Mouse (Mus musculus): ENCODE measurements at regions not wholly inside any gene's neighbourhood (a gene's known extent, or its start where the extent isn't known, plus 50 kb on each side); places are given as distances from the start of the nearest gene placed in this dataset.

GRCm38 (mm10) chr13:43965256-43965905 lies 180.8 kb downstream of the Cd83 start:
- H3K36me3 ChIP-seq (ENCODE audit: control insufficient read depth, insufficient read depth, low read length), result no peaks in the 10 kb centered on the region
- TF ChIP-seq POLR2A (IDR thresholded peaks at IDR 0.05; ENCODE audit: low read depth, low read length), result no peak
- TF ChIP-seq CTCF (IDR thresholded peaks at IDR 0.05; ENCODE audit: extremely low read depth, insufficient read length, insufficient replicate concordance, low read depth, low read length), result no peak
- H3K4me1 ChIP-seq (ENCODE audit: control insufficient read depth, insufficient read depth, insufficient read length, low read length), result peaks cover 10% of the 10 kb centered on the region; the same call in 1 of the 2 replicates
- H3K4me3 ChIP-seq (ENCODE audit: low read depth, low read length), result no peak overlapping the region
- no peaks in the 10 kb centered on the region for H3K27me3 ChIP-seq (ENCODE audit: control insufficient read depth, insufficient read depth, low read length)
- 51% methylated on average over 4 of the region's 4 CpGs for WGBS
- no peak overlapping the region for H3K27ac ChIP-seq (ENCODE audit: insufficient read depth, low read depth, low read length)

- TF ChIP-seq CTCF (IDR thresholded peaks at IDR 0.05; ENCODE audit: extremely low read depth, insufficient read length, insufficient replicate concordance, low read depth, low read length) (no peak), POLR2A (IDR thresholded peaks at IDR 0.05; ENCODE audit: low read depth, low read length) (no peak)
- Histone ChIP-seq H3K27ac (ENCODE audit: insufficient read depth, low read depth, low read length) (no peak overlapping the region), H3K4me3 (ENCODE audit: low read depth, low read length) (no peak overlapping the region), H3K36me3 (ENCODE audit: control insufficient read depth, insufficient read depth, low read length) (no peaks in the 10 kb centered on the region), H3K27me3 (ENCODE audit: control insufficient read depth, insufficient read depth, low read length) (no peaks in the 10 kb centered on the region), H3K4me1 (ENCODE audit: control insufficient read depth, insufficient read depth, insufficient read length, low read length) (peaks cover 10% of the 10 kb centered on the region; the same call in 1 of the 2 replicates)
- WGBS, result 89% methylated on average over 5 of the region's 5 CpGs
Observed at GRCm38 (mm10) chr13:43967516-43967915, 182.9 kb downstream of the Cd83 start.

DNA sequence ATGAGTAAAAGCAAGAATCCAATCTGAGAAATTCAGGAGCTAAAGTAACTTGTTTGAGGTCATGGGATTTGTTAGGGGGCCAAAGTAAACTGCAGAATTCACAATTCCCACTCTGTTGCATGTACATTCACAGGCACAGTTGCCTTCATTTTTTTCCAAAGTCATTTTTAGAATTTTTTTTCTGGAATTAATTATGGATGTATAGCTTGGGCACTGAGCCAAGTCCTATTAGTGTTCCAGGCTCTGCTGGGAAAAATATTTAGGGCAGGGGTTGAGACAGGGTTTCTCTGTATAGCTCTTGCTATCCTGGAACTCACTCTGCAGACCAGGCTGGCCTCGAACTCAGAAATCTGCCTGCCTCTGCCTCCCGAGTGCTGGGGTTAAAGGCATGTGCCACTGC lies 188.3 kb downstream of the Cd83 start:
- H3K36me3 ChIP-seq (ENCODE audit: control insufficient read depth, insufficient read depth, low read length), result no peaks in the 10 kb centered on the region
- H3K27ac ChIP-seq (ENCODE audit: insufficient read depth, low read depth, low read length), result no peak overlapping the region
- H3K4me1 ChIP-seq (ENCODE audit: control insufficient read depth, insufficient read depth, insufficient read length, low read length), result no peaks in the 10 kb centered on the region
- TF ChIP-seq POLR2A (IDR thresholded peaks at IDR 0.05; ENCODE audit: low read depth, low read length), result no peak
- no peak for TF ChIP-seq CTCF (IDR thresholded peaks at IDR 0.05; ENCODE audit: extremely low read depth, insufficient read length, insufficient replicate concordance, low read depth, low read length)
- 89% methylated on average over 2 of the region's 2 CpGs for WGBS
- no peak overlapping the region for H3K4me3 ChIP-seq (ENCODE audit: low read depth, low read length)
- no peaks in the 10 kb centered on the region for H3K27me3 ChIP-seq (ENCODE audit: control insufficient read depth, insufficient read depth, low read length)

- WGBS, result 81% methylated on average over 13 of the region's 13 CpGs
- Histone ChIP-seq H3K36me3 (ENCODE audit: control insufficient read depth, insufficient read depth, low read length) (no peaks in the 10 kb centered on the region), H3K4me1 (ENCODE audit: control insufficient read depth, insufficient read depth, insufficient read length, low read length) (no peaks in the 10 kb centered on the region), H3K27ac (ENCODE audit: insufficient read depth, low read depth, low read length) (no peak overlapping the region), H3K4me3 (ENCODE audit: low read depth, low read length) (no peak overlapping the region), H3K27me3 (ENCODE audit: control insufficient read depth, insufficient read depth, low read length) (no peaks in the 10 kb centered on the region)
- TF ChIP-seq CTCF (IDR thresholded peaks at IDR 0.05; ENCODE audit: extremely low read depth, insufficient read length, insufficient replicate concordance, low read depth, low read length) (no peak), POLR2A (IDR thresholded peaks at IDR 0.05; ENCODE audit: low read depth, low read length) (no peak)
Observed at GRCm38 (mm10) chr13:43975281-43975680, 190.7 kb downstream of the Cd83 start.

- 87% methylated on average over 7 of the region's 7 CpGs for WGBS
- Histone ChIP-seq H3K36me3 (ENCODE audit: control insufficient read depth, insufficient read depth, low read length) (no peaks in the 10 kb centered on the region), H3K27me3 (ENCODE audit: control insufficient read depth, insufficient read depth, low read length) (no peaks in the 10 kb centered on the region), H3K4me1 (ENCODE audit: control insufficient read depth, insufficient read depth, insufficient read length, low read length) (no peaks in the 10 kb centered on the region), H3K4me3 (ENCODE audit: low read depth, low read length) (no peak overlapping the region), H3K27ac (ENCODE audit: insufficient read depth, low read depth, low read length) (no peak overlapping the region)
- TF ChIP-seq CTCF (IDR thresholded peaks at IDR 0.05; ENCODE audit: extremely low read depth, insufficient read length, insufficient replicate concordance, low read depth, low read length) (no peak), POLR2A (IDR thresholded peaks at IDR 0.05; ENCODE audit: low read depth, low read length) (no peak)
Observed at GRCm38 (mm10) chr13:43975801-43976200, 191.2 kb downstream of the Cd83 start.

DNA sequence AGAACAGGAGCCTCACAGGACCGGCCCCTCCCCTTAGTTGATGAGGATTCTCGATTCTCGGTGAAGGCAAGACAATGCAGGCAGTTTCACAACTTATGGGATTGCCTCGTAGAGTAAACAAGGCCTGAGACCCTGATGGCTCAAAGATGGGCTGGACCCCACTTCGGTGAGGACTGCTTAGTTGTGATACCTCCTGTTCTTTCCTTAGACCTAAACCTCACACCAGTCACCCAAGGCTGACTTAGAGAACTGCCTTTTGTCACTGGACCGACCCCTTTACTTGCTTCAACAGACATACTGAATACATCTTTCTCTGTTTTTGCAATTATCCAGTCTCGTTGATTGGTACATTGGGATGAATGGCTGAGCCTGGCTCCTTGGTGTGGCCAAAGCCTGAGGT lies 192.1 kb downstream of the Cd83 start:
- 70% methylated on average over 7 of the region's 7 CpGs for WGBS
- no peak overlapping the region for H3K27ac ChIP-seq (ENCODE audit: insufficient read depth, low read depth, low read length)
- no peak for TF ChIP-seq POLR2A (IDR thresholded peaks at IDR 0.05; ENCODE audit: low read depth, low read length)
- no peak for TF ChIP-seq CTCF (IDR thresholded peaks at IDR 0.05; ENCODE audit: extremely low read depth, insufficient read length, insufficient replicate concordance, low read depth, low read length)

GRCm38 (mm10) chr13:43987338-43987737 lies 202.8 kb downstream of the Cd83 start:
- Histone ChIP-seq H3K27ac (ENCODE audit: insufficient read depth, low read depth, low read length) (no peak overlapping the region), H3K4me1 (ENCODE audit: control insufficient read depth, insufficient read depth, insufficient read length, low read length) (no peaks in the 10 kb centered on the region; the same call in 1 of the 2 replicates), H3K27me3 (ENCODE audit: control insufficient read depth, insufficient read depth, low read length) (no peaks in the 10 kb centered on the region), H3K4me3 (ENCODE audit: low read depth, low read length) (no peak overlapping the region), H3K36me3 (ENCODE audit: control insufficient read depth, insufficient read depth, low read length) (no peaks in the 10 kb centered on the region)
- WGBS, result 85% methylated on average over 6 of the region's 6 CpGs
- no peak for TF ChIP-seq POLR2A (IDR thresholded peaks at IDR 0.05; ENCODE audit: low read depth, low read length)
- no peak for TF ChIP-seq CTCF (IDR thresholded peaks at IDR 0.05; ENCODE audit: extremely low read depth, insufficient read length, insufficient replicate concordance, low read depth, low read length)

More for the DNA sequence above, 192.1 kb downstream of the Cd83 start:
- Histone ChIP-seq H3K27me3 (ENCODE audit: control insufficient read depth, insufficient read depth, low read length) (no peaks in the 10 kb centered on the region), H3K4me3 (ENCODE audit: low read depth, low read length) (no peak overlapping the region), H3K4me1 (ENCODE audit: control insufficient read depth, insufficient read depth, insufficient read length, low read length) (no peaks in the 10 kb centered on the region), H3K36me3 (ENCODE audit: control insufficient read depth, insufficient read depth, low read length) (no peaks in the 10 kb centered on the region)

Measured in small intestine, adult 2 months (tissue).